Mouse (Mus musculus) retina, adult 2 months (tissue): ENCODE results near the gene March9.

Source experiments
- DNase-seq: peaks from one replicate; pipeline ENCODE4 v3.0.0-alpha.2; 2012; ENCODE audit warnings: low read depth, low spot score

Gene March9

DNA sequence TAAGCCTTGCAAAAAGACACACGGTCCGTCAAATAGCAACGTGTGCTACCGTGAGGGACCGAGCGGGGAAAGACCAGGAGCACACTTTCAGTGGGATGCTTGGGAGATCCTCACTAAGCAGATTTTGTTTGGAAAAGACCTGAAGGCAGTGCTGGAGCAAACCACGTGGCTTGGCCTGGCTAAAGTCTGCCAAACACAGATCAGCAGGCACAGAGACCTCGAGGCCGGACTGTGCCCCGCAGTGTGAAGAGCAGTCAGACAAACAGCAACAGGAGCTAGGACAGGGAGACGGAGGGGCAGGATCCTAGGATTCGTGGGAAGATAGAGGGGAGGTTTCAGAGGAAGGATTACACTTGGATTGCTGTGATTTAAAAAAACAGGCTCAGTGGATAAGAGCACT is 23.7 kb downstream of the March9 start:
- DNase-seq: no peak

- DNase-seq: no peak
Measured at GRCm38 (mm10) chr10:127033301-127033741, 26.7 kb downstream of the March9 start.

DNA sequence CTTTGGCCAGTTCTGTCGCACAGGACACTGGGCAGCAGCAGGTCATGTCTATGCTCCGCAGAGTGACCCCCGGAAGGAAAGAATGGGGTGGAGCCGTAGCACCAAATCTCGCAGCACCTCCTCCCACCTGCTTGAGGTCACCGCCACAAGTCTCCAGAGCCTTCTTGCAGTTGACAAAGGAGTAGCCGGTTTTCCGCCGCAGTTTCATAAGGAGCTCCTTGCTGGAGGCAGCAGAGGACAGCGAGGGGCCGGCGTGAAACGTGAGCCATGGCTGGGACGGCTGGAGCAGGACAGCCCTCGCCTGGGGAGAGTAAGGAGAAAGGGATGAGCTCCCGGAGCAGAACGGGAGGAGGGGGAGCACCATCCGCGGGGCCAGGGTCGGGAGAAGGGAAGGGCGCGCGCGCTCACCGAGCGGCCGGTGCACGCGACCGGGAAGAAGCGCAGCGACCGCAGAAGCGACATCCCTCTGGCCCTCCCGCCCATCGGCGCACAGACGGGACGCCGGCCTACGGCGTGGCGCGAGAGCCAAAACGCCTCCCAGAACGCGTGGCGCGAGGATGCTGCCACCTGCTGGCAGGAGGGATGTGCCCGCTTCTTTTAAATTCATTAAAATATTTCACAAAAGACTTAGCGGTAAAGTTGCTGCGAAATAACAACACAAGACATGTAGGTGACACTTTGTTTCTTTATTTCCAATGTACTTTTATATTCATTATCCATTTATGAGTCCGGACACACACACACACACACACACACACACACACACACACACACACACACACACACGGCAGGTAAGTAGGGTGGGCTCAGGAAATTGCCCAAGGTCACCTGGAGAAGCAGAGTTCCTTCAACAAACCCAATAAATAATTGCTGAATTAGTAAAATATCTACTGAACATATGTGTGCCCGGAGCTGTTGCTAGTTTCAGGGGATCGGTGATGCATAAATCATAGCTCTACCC is 29.4 kb downstream of the March9 start, which contains the start of gene Tsfm:
TSS of gene Tsfm (minus strand) at position 505 of the 961 bp plus-strand sequence.
- peak; percentile 81 for DNase-seq

DNA sequence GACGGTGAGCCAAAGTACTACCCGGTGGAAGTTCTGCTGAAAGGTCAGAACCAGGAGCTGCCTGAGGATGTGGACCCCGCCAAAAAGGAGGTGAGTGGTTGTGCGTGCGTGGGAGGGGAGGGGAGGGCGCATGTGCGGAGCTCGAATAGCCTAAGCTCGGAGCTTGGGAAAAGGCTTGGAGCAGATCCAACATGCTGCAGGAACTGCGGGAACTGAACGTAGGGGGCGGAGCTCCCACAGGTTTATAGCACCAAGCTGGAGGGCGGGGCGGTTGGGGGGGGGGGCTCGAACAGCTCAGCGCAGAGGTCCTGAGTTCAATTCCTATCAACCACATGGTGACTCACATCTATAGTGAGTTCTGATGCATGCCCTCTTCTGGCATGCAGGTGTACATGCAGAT is 41.6 kb downstream of the March9 start:
- no peak for DNase-seq

GRCm38 (mm10) chr10:127017071-127017470 is 42.9 kb downstream of the March9 start:
- DNase-seq: no peak

GRCm38 (mm10) chr10:127016488-127016887 is 43.5 kb downstream of the March9 start:
- no peak for DNase-seq
